Mouse (Mus musculus) neural tube, embryonic 11.5 days (tissue): ENCODE data around the gene Celf2. TPM values are rescaled to one million over a fixed set of nuclear protein-coding genes. Genes with fewer than 3 reads are reported as not detected.
"Not testable (repeated sequence)": the region's sequence is repeated elsewhere in the genome, so short reads cannot be mapped to it uniquely, and the experiment has no call there.

Source experiments
- ATAC-seq: fragments of 200-750 bp; cut with Nextera tagmentation; 2 replicates; pipeline ENCODE4 v1.8.0; 2017; ENCODE audit warnings: moderate number of reproducible peaks, mild to moderate bottlenecking, moderate TSS enrichment, moderate library complexity; ENCODE audit not compliant: insufficient read depth, low FRiP score, low TSS enrichment
- DNase-seq: peaks from one replicate; pipeline ENCODE4 v3.0.0-alpha.2; 2015; ENCODE audit warnings: low spot score
- H3K27ac ChIP-seq: fragments of 300-500 bp; sonication (generic); 2 replicates; pipeline ENCODE4 v1.5.1; 2014; ENCODE audit warnings: low read depth, mild to moderate bottlenecking, low read length
- H3K27me3 ChIP-seq: fragments of 300-500 bp; sonication (generic); 2 replicates; pipeline ENCODE4 v1.6.1; 2014; ENCODE audit warnings: mild to moderate bottlenecking, low read length, mixed read lengths; ENCODE audit not compliant: control insufficient read depth, insufficient read depth
- H3K36me3 ChIP-seq: fragments of 300-500 bp; sonication (generic); 2 replicates; pipeline ENCODE4 v1.6.1; 2014; ENCODE audit warnings: mild to moderate bottlenecking, low read length, moderate library complexity, mixed read lengths; ENCODE audit not compliant: control insufficient read depth, insufficient read depth
- H3K4me1 ChIP-seq: fragments of 300-500 bp; sonication (generic); 2 replicates; pipeline ENCODE4 v1.6.1; 2014; ENCODE audit warnings: low read length, mixed read lengths; ENCODE audit not compliant: control insufficient read depth, insufficient read depth
- H3K4me2 ChIP-seq: fragments of 300-500 bp; sonication (generic); 2 replicates; pipeline ENCODE4 v1.6.1; 2014; ENCODE audit warnings: low read depth, mild to moderate bottlenecking, moderate library complexity
- H3K4me3 ChIP-seq: fragments of 300-500 bp; sonication (generic); 2 replicates; pipeline ENCODE4 v1.5.1; 2014; ENCODE audit warnings: low read depth, low read length
- H3K9ac ChIP-seq: fragments of 300-500 bp; sonication (generic); 2 replicates; pipeline ENCODE4 v1.6.1; 2014; ENCODE audit warnings: mild to moderate bottlenecking, low read length
- H3K9me3 ChIP-seq: fragments of 300-500 bp; sonication (generic); 2 replicates; pipeline ENCODE4 v1.6.1; 2016; ENCODE audit warnings: low read length; ENCODE audit not compliant: control insufficient read depth
- WGBS: fragments of 180-500 bp; shearing (Covaris S2); extraction: QIAGEN DNeasy Blood & Tissue Kit; methylation state at CpG from one replicate; pipeline ENCODE4 v1.1.7; 2014; 5-methylcytosine and 5-hydroxymethylcytosine counted together
- polyA plus RNA-seq: library from polyadenylated mRNA; unstranded; fragments of >200 nt; fragmentation: Nextera tagmentation; extraction: Ambion mirVana; gene quantifications from 2 replicates; pipeline ENCODE4 v1.2.1, GENCODE M21; 2014

Gene Celf2
- 65.8 and 70.3 TPM in 2 replicates for polyA plus RNA-seq

DNA sequence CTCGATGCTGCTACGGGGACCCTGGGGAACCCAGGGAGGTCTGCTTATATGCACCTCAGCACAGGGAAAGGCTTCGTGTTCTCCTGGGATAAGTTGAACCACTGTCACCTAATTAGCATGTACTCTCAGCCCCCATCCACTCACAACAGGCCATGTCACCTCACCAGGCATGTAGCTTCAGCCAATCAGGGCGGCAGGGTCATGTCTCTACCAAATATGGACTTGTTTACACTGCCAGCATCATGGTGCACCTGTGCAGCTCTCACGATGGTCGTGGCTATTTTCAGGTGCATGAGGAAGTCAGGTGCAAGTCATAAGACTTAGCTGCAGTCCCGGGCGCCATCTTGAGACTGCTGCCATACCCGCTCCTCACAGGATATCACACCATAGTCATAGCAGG lies at the start of gene Celf2:
TSS of gene Celf2 (minus strand) at position 101 of the 400 bp plus-strand sequence.
- 92% methylated on average over 9 of the region's 9 CpGs for WGBS
- not testable (repeated sequence) for H3K4me1 ChIP-seq, DNase-seq

DNA sequence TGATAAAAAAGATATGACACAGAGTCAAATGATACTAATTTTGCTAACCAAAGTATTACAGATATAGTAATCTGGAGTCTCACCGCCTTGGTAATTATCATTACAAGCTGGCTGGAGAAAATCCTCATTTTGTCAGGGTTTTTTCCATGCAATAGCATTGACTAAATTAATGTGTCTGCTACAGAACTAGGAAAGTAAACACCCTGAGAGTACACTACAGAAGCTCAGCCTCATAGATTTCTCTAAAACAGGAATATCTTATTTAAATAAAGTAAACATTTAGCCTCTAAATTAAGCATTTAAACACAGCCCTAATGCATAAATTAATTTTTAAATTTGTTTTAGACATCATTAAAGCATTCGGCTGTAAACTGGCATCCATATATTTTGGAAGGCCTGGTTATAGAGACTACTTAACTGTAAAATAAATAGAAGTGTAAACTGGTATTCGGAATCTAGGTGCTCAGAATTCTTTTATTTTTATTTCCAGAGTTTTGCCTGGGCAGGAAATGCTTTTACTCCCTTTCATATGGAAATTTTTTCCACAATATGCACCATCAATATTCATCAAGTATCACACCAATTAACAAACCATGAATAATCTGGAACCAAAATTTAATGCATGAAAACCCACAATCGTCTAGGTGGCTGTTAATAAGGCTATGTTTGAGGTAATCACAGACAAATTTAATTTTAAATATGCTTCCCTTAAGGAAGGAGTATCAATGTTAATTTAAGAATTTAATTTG lies 46.0 kb upstream of the Celf2 start:
- H3K4me3 ChIP-seq = no peak overlapping the region
- H3K9ac ChIP-seq = no peak overlapping the region
- WGBS = 77% methylated on average over 4 of the region's 4 CpGs
- no peak overlapping the region for H3K4me2 ChIP-seq
- H3K4me1 ChIP-seq = no peaks in the 10 kb centered on the region
- no peaks in the 10 kb centered on the region for H3K27me3 ChIP-seq
- H3K9me3 ChIP-seq = no peaks in the 10 kb centered on the region
- H3K36me3 ChIP-seq = no peaks in the 10 kb centered on the region
- no peak for DNase-seq
- H3K27ac ChIP-seq = no peak overlapping the region
- no peak; the same call in 1 of the 2 replicates for ATAC-seq

More for the DNA sequence above, at the start of gene Celf2:
- H3K9ac ChIP-seq, ATAC-seq, H3K4me3 ChIP-seq, H3K27me3 ChIP-seq, H3K27ac ChIP-seq, H3K36me3 ChIP-seq, H3K4me2 ChIP-seq, H3K9me3 ChIP-seq: not testable (repeated sequence)

DNA sequence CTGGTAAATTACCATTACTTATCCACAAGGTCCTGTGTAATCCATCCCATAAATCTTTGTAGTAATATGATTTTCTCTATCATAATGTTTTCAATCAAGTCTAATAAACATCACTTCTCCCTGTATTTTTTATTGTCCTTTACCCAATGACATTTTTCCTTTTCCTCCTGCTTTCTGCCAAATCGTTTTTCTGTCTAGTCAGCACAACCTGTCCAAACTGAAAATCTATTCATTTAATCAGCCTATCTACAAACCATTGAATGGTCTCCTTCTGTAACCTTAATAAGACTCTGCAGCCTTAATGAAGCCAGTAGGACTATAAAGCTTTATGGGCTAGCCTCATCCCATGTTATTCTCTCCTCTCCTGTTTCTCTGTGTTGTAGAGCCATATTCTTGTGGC lies 45.2 kb upstream of the Celf2 start:
- 63% methylated on average over 1 of the region's 1 CpGs for WGBS
- no peak for DNase-seq
- no peaks in the 10 kb centered on the region for H3K36me3 ChIP-seq
- no peak for ATAC-seq
- H3K4me2 ChIP-seq = no peak overlapping the region
- no peaks in the 10 kb centered on the region for H3K27me3 ChIP-seq
- H3K4me1 ChIP-seq = no peaks in the 10 kb centered on the region
- H3K27ac ChIP-seq = no peak overlapping the region
- no peak overlapping the region for H3K9ac ChIP-seq
- no peak overlapping the region for H3K4me3 ChIP-seq
- H3K9me3 ChIP-seq = no peaks in the 10 kb centered on the region

DNA sequence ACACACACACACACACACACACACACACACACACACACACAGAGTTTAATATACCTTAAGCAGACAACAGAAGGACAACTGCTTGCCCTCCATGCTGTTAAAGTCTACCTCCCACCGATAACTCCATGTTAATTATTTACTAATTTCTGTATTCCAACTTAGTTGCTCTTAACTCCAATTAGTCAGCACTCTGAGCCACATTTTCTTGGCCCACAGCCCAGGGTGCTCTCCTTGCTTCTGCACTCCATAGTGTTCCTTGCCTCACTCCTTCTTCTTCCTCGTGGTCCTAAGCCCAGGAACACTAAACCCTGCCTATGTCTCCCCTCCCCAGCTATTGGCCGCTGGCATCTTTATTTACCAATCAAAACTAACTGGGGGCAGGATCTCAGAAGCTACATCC lies 43.5 kb upstream of the Celf2 start:
- Histone ChIP-seq H3K9me3 (no peaks in the 10 kb centered on the region), H3K9ac (no peak overlapping the region), H3K27ac (no peak overlapping the region), H3K4me2 (no peak overlapping the region), H3K4me3 (no peak overlapping the region), H3K36me3 (no peaks in the 10 kb centered on the region), H3K27me3 (no peaks in the 10 kb centered on the region), H3K4me1 (no peaks in the 10 kb centered on the region)
- DNase-seq (no peak), ATAC-seq (no peak)
- 78% methylated on average over 3 of the region's 3 CpGs for WGBS

DNA sequence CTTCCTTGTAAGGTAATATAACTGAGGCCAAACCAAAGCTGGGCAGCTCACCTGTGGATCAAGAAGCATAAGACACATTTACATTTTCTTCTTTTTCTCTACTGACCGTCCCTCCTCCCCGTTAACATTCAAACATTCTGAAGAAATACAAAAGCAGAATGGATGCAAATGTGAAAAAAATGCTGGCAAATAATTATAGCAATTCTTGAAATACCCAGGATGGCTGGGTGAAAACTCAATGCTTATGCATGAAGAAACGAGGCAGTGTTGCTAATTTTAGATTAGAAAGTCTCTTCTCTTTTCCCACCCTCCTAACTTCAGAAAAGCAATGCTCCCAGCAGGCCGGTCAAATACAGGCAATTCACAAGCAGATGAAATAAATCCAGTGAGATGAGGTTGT lies 39.5 kb upstream of the Celf2 start:
- no peak overlapping the region for H3K9ac ChIP-seq
- DNase-seq (no peak), ATAC-seq (no peak)
- H3K4me1 ChIP-seq = no peaks in the 10 kb centered on the region
- H3K27ac ChIP-seq = no peak overlapping the region
- H3K4me3 ChIP-seq = no peak overlapping the region
- 88% methylated on average over 4 of the region's 4 CpGs for WGBS
- H3K9me3 ChIP-seq = no peaks in the 10 kb centered on the region
- H3K4me2 ChIP-seq = no peak overlapping the region
- H3K27me3 ChIP-seq = no peaks in the 10 kb centered on the region
- H3K36me3 ChIP-seq = no peaks in the 10 kb centered on the region

DNA sequence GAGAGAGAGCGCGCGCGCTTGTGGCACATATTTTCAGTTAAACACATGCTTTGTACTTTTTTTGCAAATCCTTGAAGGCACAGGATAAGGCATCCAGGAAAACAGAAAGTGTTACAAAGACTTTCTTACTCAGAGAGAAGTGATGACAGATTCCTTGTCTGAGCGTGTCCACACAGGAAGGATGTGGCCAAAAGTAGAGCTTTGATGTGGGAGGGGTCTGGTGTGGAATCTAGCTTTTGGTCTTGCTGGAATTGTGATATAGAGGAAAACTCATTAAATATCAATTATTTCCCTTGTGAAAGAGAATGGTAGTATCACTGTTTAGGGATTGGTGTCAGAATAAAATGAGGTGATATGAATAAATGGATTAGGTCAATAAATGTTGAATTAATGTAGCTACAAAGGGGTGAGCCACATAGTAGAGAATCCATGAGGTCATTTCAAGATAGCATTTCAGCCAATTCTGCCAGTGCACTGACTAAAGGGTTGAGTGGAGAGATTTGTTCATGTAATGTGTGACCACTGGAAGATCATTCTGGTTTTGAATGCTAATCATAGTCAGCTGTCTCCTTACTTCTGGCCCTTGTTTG lies 25.3 kb upstream of the Celf2 start:
- Histone ChIP-seq H3K4me1 (0 out of 2 replicates have a peak, but pooled peaks cover 2% of the 10 kb centered on the region), H3K9ac (no peak overlapping the region), H3K9me3 (no peaks in the 10 kb centered on the region), H3K27ac (no peak overlapping the region), H3K27me3 (no peaks in the 10 kb centered on the region), H3K36me3 (no peaks in the 10 kb centered on the region), H3K4me2 (no peak overlapping the region), H3K4me3 (no peak overlapping the region)
- 96% methylated on average over 5 of the region's 5 CpGs for WGBS
- DNase-seq (no peak), ATAC-seq (no peak)

DNA sequence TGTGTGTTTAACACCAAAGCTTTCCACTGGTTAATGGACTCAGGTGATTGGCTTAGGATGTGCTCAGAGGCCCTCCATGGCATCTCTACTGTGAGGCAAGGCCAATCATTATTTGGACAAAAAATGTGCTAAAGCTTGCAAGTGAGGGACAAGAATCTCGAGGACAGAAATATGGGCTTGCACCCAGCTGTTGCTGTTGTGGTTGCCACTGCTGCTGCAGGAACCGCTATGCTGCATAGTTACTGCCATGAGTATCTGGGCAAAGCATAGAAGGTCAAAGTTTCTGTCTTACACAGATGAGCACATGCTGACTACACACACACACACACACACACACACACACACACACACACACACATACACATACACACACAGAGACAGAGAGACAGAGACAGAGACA lies 24.8 kb upstream of the Celf2 start:
- DNase-seq (no peak), ATAC-seq (no peak)
- 0 out of 2 replicates have a peak, but pooled peaks cover 2% of the 10 kb centered on the region for H3K4me1 ChIP-seq
- no peaks in the 10 kb centered on the region for H3K36me3 ChIP-seq
- H3K4me3 ChIP-seq = no peak overlapping the region
- H3K27me3 ChIP-seq = no peaks in the 10 kb centered on the region
- H3K9me3 ChIP-seq = no peaks in the 10 kb centered on the region
- 88% methylated on average over 2 of the region's 2 CpGs for WGBS
- no peak overlapping the region for H3K4me2 ChIP-seq
- no peak overlapping the region for H3K9ac ChIP-seq
- H3K27ac ChIP-seq = no peak overlapping the region

DNA sequence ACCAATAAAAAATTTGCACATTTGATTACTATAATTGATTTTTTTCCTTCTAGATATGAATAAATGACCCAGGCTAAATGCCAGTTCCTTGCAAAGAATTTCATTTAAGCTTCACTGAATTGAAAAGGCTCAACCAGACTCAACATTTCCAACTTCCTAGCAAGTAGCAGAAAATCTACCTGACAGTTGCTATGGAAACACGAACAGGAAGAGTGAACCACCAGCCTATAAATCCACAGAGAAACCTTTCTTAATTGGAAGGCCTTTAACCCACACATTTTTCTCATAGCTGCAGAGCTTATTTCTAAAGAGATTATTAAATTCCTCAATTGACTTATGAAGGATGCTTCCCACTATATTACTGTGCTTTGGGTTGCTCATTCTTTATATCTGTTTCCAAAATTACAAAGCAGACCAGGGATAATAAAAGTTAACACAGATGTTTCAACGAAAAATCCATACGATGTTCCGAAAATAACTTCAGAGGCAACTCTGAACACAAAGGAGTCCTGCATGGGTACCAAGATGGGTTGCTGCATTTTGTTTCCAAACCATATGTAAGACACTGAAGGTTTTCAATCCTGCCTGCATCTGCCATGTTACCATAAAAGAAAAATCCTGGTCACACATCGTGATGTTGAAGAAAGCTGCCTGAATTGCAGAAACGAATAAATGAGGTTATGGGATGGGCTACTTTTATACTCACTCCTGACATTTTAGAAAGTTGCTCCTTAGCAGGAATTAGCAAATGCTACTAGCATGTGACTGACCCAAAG lies 22.0 kb upstream of the Celf2 start:
- WGBS = 82% methylated on average over 6 of the region's 6 CpGs
- ATAC-seq (no peak), DNase-seq (no peak)
- Histone ChIP-seq H3K4me2 (no peak overlapping the region), H3K27ac (no peak overlapping the region), H3K36me3 (no peaks in the 10 kb centered on the region), H3K9ac (no peak overlapping the region), H3K4me1 (0 out of 2 replicates have a peak, but pooled peaks cover 2% of the 10 kb centered on the region), H3K27me3 (no peaks in the 10 kb centered on the region), H3K9me3 (no peaks in the 10 kb centered on the region), H3K4me3 (no peak overlapping the region)
